Mouse (Mus musculus): Measurements from ENCODE around the gene Itpr3. TPM values are rescaled to one million over a fixed set of nuclear protein-coding genes. Genes with fewer than 3 reads are reported as not detected.

Gene Itpr3
- polyA plus RNA-seq, 1 experiment, result 21.9 TPM

GRCm38 (mm10) chr17:27017564-27018499, 39.3 kb upstream of the Itpr3 start:
- Histone ChIP-seq H3K36me3 (ENCODE audit: control insufficient read depth, insufficient read depth, low read length, poor library complexity, severe bottlenecking) (no peaks in the 10 kb centered on the region; the same call in none of the 2 replicates), H3K27me3 (ENCODE audit: control insufficient read depth, insufficient read depth, low read length, poor library complexity, severe bottlenecking) (no peaks in the 10 kb centered on the region), H3K4me3 (ENCODE audit: low read depth, low read length) (peak overlapping the region; percentile 70), H3K4me1 (ENCODE audit: control insufficient read depth, insufficient read depth, low read length) (no peaks in the 10 kb centered on the region), H3K27ac (ENCODE audit: insufficient read depth, low read length) (peak overlapping the region; percentile 42), H3K9ac (ENCODE audit: low read depth, poor library complexity, severe bottlenecking) (peak overlapping the region; percentile 57), H3K9me3 (replicated peaks; ENCODE audit: control insufficient read depth, insufficient read depth, low read length, poor library complexity, severe bottlenecking) (no peaks in the 10 kb centered on the region)
- TF ChIP-seq EP300 (IDR thresholded peaks at IDR 0.05; ENCODE audit: insufficient read depth, low read depth, low read length), result no peak
- TF ChIP-seq POLR2A (IDR thresholded peaks at IDR 0.05; ENCODE audit: insufficient read depth, low read length), result peak; percentile 63
- no peak for TF ChIP-seq CTCF (IDR thresholded peaks at IDR 0.05; ENCODE audit: low read depth, low read length)

- H3K9me3 ChIP-seq (replicated peaks; ENCODE audit: control insufficient read depth, insufficient read depth, low read length, poor library complexity, severe bottlenecking), result no peaks in the 10 kb centered on the region
- H3K27me3 ChIP-seq (ENCODE audit: control insufficient read depth, insufficient read depth, low read length, poor library complexity, severe bottlenecking), result no peaks in the 10 kb centered on the region
- no peak for TF ChIP-seq POLR2A (IDR thresholded peaks at IDR 0.05; ENCODE audit: insufficient read depth, low read length)
- no peak for TF ChIP-seq EP300 (IDR thresholded peaks at IDR 0.05; ENCODE audit: insufficient read depth, low read depth, low read length)
- no peak for TF ChIP-seq CTCF (IDR thresholded peaks at IDR 0.05; ENCODE audit: low read depth, low read length)
- H3K36me3 ChIP-seq (ENCODE audit: control insufficient read depth, insufficient read depth, low read length, poor library complexity, severe bottlenecking), result peaks cover 2% of the 10 kb centered on the region
- H3K27ac ChIP-seq (ENCODE audit: insufficient read depth, low read length), result peak overlapping the region; percentile 65
- no peaks in the 10 kb centered on the region for H3K4me1 ChIP-seq (ENCODE audit: control insufficient read depth, insufficient read depth, low read length)
- H3K4me3 ChIP-seq (ENCODE audit: low read depth, low read length), result peak overlapping the region; percentile 70
- peak overlapping the region; percentile 57 for H3K9ac ChIP-seq (ENCODE audit: low read depth, poor library complexity, severe bottlenecking)
These were observed 38.4 kb upstream of the Itpr3 start for GRCm38 (mm10) chr17:27018555-27019196.

DNA sequence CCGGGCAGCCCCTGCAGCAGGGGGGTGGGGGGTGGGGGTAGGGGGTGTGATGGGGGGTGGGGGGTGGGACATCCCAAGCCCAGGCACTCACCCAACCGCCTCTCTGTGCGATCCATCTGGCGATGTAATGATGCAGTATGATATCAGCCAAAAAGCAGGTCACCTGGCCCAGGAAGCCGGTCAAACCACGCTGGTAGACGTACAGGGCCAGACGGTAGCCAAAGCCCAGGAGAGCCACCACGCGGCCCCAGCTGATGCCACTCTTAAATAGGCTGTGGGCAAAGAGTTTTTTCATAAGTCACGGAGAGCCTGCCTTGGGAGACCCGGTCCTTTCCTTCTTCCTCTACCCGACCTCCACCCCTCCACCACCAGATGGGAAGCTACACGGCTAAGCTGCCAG, 36.0 kb upstream of the Itpr3 start:
- no peak overlapping the region for H3K9ac ChIP-seq (ENCODE audit: low read depth, poor library complexity, severe bottlenecking)
- no peaks in the 10 kb centered on the region for H3K4me1 ChIP-seq (ENCODE audit: control insufficient read depth, insufficient read depth, low read length)
- no peaks in the 10 kb centered on the region for H3K9me3 ChIP-seq (replicated peaks; ENCODE audit: control insufficient read depth, insufficient read depth, low read length, poor library complexity, severe bottlenecking)
- no peak overlapping the region for H3K4me3 ChIP-seq (ENCODE audit: low read depth, low read length)
- H3K36me3 ChIP-seq (ENCODE audit: control insufficient read depth, insufficient read depth, low read length, poor library complexity, severe bottlenecking), result peaks cover 3% of the 10 kb centered on the region
- TF ChIP-seq CTCF (IDR thresholded peaks at IDR 0.05; ENCODE audit: low read depth, low read length), result no peak
- TF ChIP-seq EP300 (IDR thresholded peaks at IDR 0.05; ENCODE audit: insufficient read depth, low read depth, low read length), result no peak
- no peak for TF ChIP-seq POLR2A (IDR thresholded peaks at IDR 0.05; ENCODE audit: insufficient read depth, low read length)
- no peak overlapping the region for H3K27ac ChIP-seq (ENCODE audit: insufficient read depth, low read length)
- H3K27me3 ChIP-seq (ENCODE audit: control insufficient read depth, insufficient read depth, low read length, poor library complexity, severe bottlenecking), result no peaks in the 10 kb centered on the region

GRCm38 (mm10) chr17:27021736-27022135, 35.4 kb upstream of the Itpr3 start:
- Histone ChIP-seq H3K9me3 (replicated peaks; ENCODE audit: control insufficient read depth, insufficient read depth, low read length, poor library complexity, severe bottlenecking) (no peaks in the 10 kb centered on the region), H3K36me3 (ENCODE audit: control insufficient read depth, insufficient read depth, low read length, poor library complexity, severe bottlenecking) (peaks cover 3% of the 10 kb centered on the region), H3K4me1 (ENCODE audit: control insufficient read depth, insufficient read depth, low read length) (no peaks in the 10 kb centered on the region), H3K9ac (ENCODE audit: low read depth, poor library complexity, severe bottlenecking) (no peak overlapping the region), H3K27me3 (ENCODE audit: control insufficient read depth, insufficient read depth, low read length, poor library complexity, severe bottlenecking) (no peaks in the 10 kb centered on the region), H3K4me3 (ENCODE audit: low read depth, low read length) (no peak overlapping the region), H3K27ac (ENCODE audit: insufficient read depth, low read length) (no peak overlapping the region)
- no peak for TF ChIP-seq EP300 (IDR thresholded peaks at IDR 0.05; ENCODE audit: insufficient read depth, low read depth, low read length)
- no peak for TF ChIP-seq POLR2A (IDR thresholded peaks at IDR 0.05; ENCODE audit: insufficient read depth, low read length)
- TF ChIP-seq CTCF (IDR thresholded peaks at IDR 0.05; ENCODE audit: low read depth, low read length), result no peak

GRCm38 (mm10) chr17:27023342-27023741, 33.8 kb upstream of the Itpr3 start:
- no peaks in the 10 kb centered on the region for H3K4me1 ChIP-seq (ENCODE audit: control insufficient read depth, insufficient read depth, low read length)
- H3K36me3 ChIP-seq (ENCODE audit: control insufficient read depth, insufficient read depth, low read length, poor library complexity, severe bottlenecking), result peaks cover 3% of the 10 kb centered on the region
- H3K9me3 ChIP-seq (replicated peaks; ENCODE audit: control insufficient read depth, insufficient read depth, low read length, poor library complexity, severe bottlenecking), result no peaks in the 10 kb centered on the region
- H3K4me3 ChIP-seq (ENCODE audit: low read depth, low read length), result no peak overlapping the region
- no peak overlapping the region for H3K9ac ChIP-seq (ENCODE audit: low read depth, poor library complexity, severe bottlenecking)
- no peak for TF ChIP-seq EP300 (IDR thresholded peaks at IDR 0.05; ENCODE audit: insufficient read depth, low read depth, low read length)
- TF ChIP-seq CTCF (IDR thresholded peaks at IDR 0.05; ENCODE audit: low read depth, low read length), result no peak
- no peak for TF ChIP-seq POLR2A (IDR thresholded peaks at IDR 0.05; ENCODE audit: insufficient read depth, low read length)
- no peak overlapping the region for H3K27ac ChIP-seq (ENCODE audit: insufficient read depth, low read length)
- no peaks in the 10 kb centered on the region for H3K27me3 ChIP-seq (ENCODE audit: control insufficient read depth, insufficient read depth, low read length, poor library complexity, severe bottlenecking)

All from ES-Bruce4 (cell line).